Mouse (Mus musculus): ENCODE data around the gene Ccdc148.

The Ccdc148 gene

DNA sequence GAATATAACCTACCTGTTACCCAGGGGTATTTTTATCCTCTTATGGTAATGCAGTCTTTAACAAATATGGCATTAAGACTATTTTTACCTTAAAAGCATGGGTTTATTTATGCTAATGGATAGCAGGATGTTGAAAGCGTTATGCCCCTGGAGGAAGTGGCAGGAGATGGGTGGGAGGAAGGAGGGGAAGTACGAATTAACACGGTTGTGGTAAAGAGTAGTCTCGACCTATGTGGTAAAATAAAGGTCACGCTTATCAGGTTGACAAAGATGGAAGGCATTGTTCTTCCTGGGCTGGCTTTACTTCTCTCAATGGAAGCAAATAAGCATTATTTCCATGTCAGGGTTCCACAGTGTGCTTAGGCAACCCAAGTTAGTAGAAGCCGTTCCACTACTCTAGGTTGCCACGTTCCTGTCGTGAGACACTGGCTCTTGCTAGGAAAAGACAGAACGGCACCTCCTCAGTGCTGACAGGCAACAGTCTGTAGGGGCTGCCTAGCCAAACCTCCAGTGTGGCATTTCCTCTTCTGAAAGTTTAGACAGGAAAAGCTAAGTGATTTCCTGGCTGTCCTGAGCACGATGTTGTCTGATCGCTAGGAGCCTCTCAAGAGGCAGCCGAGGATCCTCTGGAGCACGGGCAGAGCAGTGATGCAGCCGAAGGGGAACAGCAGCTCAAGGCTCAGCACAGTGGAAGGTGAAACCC lies 253.5 kb downstream of the Ccdc148 start:
- DNase-seq (ENCODE audit: low read depth), result peak; percentile 10

DNA sequence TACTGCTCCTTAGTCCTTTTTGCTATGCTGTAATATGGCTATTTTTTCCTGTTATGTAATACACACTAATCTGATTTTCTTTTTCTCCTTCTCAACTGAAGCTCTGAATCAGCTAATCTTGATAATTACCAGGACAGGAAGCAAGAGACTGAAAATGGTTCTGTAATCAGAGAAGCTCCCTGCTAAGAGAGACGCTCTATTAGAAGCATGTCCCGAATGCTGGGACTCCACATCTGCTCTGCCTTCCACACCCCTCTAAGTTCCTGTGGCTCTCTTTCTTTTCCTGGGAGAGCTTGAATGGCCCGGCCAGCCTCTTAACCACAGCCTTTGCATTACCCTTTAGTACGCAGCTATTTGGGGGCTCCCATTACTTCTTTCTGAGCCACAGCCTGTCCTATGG lies 255.4 kb downstream of the Ccdc148 start:
- no peak for DNase-seq (ENCODE audit: low read depth)

DNA sequence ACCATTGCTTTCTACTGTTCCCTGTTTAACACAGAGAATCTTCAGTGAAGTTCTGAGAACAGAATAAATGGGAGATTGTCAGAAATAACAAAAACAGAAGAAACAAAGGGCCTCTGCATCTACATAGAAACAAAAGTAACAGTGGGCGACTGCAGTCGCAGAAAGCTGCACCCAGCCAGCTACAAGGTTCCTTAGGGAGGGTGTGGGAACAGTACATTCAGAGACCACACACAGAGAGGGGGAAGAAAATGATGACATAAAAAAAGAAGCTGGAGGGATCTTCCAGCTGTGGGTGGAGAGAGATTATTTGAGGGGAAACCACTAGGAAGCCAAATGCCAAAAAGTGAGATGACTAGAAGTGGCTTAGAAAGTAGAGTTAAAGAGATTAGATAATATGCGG lies 280.6 kb downstream of the Ccdc148 start:
- DNase-seq (ENCODE audit: low read depth), result no peak

DNA sequence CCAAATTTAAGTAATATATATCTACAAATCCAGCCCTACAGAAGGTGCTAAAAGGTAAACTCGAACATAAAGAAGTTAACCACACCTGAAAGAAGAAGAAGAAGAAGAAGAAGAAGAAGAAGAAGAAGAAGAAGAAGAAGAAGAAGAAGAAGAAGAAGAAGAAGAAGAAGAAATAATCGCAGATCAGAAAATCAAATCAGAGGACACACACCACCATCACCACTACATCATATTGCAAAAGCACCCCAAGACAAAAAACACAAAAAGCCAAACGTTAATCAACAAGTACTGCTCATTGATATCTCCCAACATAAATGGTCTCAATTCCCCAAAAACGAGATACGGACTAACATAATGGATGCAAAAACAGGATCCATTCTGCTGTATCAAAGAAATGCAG lies 301.3 kb downstream of the Ccdc148 start, which contains the start of gene Gm11099:
TSS of gene Gm11099 (plus strand) at position 301 of the 400 bp plus-strand sequence.
- no peak for DNase-seq (ENCODE audit: low read depth)

DNA sequence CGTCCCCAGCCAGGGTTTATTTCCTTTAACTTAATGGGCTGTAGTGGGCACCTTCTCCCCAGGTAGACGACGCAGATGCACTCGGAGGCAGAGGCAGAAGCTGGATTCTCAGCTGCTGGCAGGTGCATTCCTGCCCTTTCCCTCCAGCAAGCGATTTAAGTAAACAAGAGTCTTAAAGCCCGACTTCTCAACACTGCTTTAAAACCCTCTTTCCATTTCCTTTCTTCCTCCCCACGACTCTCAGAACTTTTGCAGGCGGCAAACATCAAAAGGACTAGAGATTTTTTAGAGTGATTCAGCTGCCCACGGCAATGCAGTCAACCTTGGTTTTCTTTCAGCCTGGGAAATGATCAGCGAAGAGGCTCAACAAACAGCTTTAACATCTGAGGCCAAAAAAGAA lies 316.0 kb downstream of the Ccdc148 start:
- DNase-seq (ENCODE audit: low read depth), result no peak

DNA sequence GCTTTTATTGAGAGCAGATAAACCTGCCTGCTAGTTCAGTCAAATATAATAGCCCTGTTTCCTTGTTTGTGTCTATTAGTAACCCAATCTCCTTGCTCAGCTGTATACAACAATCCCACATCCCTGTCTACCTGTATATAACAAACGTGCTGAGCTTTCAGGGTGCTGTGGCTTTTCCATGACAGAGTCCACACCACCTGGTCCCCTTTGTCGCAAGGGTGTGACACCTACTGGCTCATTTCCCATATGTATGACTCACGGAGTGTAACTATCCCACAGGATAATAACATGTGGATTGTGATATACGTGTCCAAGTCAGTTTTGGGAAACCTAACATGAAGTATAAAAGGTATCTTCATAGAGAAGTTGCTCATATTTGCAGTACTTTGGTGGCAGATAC lies 318.0 kb downstream of the Ccdc148 start:
- DNase-seq (ENCODE audit: low read depth), result no peak

DNA sequence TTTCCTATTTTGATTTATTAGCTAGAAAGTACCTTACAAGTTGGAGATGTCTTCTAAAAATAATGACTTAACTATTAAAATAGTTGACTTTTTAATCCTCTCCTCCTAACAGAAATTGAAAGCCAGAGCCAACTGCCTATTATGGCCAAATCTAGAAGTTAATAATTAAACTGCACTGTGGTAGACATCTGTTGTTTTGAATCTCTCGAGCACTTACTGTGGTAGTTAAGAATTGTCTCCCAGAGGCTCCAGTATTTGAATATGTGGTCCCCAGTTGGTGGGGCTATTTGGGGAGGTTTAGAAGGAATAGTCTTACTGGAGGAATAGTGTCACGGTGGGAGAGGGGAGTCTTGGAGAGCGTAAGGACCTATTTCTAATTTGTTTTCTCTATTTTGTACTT lies 319.5 kb downstream of the Ccdc148 start:
- no peak for DNase-seq (ENCODE audit: low read depth)

DNA sequence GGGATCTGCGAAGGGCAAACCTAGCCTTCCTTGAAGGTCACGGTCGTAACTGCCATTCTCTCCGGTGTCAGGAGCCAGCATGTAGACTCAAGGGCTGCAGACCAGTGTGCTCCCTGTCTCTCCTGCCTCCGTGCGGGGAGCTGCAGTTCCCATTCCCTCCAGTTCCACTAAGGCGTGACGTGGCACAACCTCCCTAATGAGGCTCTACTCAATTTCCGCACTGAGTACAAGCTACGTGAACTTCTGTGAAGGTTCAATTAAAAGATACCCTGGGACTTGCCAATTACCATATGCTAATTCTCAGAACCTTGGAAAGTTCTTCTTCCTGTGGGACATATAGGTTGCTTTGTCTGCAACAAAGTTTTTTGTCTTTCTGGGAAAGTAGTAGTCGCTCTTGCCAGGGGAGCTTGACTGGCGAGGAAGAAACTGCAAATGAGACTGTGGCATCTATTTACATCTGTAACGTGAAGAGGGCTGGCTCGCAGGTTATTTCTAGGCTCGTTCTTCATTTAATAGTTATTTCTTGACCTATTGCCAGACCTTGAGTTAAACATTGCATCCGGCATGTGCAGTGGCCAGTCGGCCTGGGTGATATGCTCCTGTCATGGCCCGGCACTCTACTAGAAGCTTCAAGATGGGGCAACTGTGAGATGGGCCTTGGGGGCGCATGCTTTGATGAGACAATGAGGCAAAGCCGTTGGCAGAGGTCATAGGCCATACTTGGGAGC lies 328.1 kb downstream of the Ccdc148 start:
- DNase-seq (ENCODE audit: low read depth), result no peak

DNA sequence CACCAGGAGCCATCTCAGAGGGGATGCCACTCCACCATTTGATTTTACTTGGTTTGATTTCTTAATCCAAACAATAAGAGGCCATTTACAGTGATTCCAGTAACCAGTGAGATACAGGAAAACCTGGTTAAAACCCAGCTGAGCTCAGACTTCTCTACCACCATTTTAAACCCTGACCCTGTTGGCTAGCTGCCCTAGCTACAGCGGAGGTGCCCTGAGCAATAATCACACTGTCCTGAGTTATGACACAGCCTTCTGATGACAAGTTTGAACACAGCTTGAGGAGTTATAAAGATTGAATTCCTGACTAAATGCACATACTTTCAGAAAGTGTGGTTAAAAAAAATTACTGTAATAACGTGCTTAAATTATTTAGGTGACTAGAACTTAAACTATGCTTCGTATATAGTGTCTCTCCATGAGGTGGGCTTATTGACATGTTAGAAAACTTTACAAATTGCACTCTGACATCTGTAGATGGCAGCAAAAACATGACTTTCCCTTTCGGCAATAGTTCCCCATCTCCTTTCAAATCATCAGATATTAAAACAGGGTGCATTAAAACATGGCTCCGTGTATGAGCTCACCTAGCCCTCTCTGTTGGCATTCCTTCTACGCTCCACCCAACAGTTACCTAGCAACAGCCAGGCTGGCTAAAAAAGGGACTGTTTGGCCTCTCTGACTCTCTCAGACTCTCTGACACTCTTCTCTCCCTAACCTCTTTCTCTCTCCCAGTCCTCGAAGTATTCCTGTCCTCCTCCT lies 330.3 kb downstream of the Ccdc148 start:
- DNase-seq (ENCODE audit: low read depth), result peak; percentile 3

DNA sequence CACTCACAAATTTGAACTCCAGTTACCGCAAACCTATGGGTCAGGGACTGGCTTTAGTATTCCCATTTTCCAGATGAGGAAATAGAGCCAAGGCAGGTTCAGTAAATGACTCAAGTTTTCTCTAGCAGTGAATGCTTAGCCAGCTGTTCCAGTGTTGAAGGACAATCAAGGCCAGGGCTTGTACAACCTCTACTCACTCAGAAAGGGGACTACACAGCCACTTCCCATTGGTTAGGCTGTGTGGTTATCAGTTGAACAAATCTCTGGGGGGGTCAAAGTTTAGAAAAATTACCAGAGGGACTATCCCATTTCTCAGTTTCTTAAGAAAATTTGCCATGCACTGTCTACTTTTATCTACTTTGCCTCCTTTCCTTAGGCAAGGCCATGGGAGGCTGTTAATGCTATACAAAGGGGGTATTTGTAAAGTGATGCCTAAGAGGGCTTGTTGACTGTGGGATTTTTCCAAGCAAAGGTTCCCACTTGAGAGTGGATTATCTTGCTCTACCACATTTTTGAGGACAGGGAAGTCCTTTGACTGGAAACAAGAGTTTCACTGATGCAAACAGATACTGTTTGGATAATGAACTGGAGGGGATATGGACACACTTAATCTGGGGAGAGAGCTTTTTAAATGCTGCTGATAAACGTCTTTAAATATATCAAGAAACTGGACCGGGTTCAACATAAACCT lies 331.4 kb downstream of the Ccdc148 start:
- no peak for DNase-seq (ENCODE audit: low read depth)

DNA sequence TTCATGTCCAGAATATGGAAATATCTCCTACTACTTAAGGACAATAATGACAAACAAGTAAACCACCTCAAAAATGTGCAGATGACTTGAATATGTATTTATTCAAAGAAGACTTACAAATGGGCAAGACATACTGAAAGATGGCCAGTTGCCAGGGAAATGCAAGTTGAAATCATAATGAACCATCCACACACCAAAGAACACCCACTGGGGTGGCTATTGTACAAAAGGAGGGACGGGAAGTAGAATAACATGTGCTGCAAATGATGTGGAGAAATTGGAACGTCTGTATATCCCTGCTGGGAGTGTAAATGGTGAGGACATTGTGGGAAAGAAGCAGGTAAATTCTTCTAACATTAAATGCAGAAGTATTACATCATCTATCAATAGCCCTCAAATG lies 347.5 kb downstream of the Ccdc148 start:
- no peak for DNase-seq (ENCODE audit: low read depth)

DNA sequence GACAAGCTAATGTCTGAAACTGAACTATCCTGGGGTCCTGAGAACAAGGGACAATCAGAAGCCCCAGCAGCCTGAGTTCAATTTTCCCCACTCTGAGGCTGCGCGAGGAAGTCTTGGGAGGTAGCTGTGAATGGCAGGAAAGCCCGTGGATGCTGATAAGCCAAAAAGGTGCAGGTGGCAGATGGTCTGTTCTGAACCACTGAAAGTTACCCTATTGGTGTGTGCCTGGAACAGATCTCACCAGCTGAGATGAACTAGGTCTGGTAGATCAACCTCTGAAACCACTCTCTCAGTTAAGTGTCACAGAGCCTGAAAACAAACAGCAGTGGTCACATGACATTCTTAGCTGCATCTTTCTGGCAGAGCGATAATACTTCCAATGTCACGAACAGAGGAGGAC lies 360.9 kb downstream of the Ccdc148 start:
- no peak for DNase-seq (ENCODE audit: low read depth)

DNA sequence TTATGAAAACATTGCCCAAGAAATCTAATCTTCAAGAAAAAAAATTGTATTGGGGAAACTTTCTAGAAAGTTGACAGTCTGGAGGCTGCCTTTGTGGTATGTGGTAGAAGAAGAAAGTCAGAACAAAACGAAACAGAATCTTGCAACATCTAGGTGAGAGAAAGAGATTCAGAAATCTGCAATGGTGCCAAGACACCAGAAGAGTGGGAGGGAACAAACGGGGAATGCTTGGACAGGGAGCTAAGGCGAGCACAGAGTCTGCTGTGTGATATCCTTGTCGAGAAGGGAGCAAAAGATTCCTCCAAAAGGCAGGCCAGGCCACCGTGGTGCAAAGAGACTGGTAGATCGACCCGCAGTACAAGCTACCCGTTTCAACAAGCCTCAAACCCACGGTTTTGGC lies 361.4 kb downstream of the Ccdc148 start:
- DNase-seq (ENCODE audit: low read depth), result no peak

DNA sequence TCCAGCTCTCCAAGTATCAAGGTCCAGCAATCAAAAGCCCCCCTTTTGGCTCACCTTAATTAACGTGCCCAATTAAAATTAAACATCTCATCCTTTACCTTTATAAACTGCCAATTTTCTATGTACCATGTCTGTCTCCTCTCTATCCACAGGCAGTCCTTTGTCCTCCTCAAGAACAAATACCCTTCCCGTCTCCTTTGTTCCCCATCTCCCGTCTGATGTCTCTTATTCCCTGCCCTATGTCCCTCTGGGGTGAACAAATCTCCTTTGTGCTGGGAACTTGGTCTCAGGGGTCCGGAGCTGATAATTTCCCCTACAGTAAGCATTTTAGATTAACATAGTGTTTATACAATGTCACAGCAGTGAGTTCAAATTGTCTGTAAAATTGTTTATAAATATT lies 363.0 kb downstream of the Ccdc148 start:
- no peak for DNase-seq (ENCODE audit: low read depth)

DNA sequence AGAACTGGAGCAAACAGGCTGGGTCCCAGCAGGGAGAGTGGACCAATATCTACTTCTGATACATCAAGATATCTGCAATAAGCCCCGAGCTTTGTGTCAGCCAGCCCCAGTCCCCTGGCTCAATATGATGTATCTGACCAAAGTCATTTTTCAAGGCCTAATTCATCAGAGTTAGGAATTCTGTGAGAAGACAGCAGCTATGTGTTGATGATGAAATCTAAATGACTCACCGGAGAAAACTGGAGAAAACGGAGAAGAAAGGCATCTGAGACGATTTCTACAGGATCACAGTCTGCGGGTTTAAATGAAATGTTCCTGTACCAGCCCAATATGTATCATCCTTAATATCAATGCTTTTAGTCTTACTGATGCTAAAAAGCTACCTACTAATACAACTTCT lies 365.1 kb downstream of the Ccdc148 start:
- DNase-seq (ENCODE audit: low read depth), result no peak

DNA sequence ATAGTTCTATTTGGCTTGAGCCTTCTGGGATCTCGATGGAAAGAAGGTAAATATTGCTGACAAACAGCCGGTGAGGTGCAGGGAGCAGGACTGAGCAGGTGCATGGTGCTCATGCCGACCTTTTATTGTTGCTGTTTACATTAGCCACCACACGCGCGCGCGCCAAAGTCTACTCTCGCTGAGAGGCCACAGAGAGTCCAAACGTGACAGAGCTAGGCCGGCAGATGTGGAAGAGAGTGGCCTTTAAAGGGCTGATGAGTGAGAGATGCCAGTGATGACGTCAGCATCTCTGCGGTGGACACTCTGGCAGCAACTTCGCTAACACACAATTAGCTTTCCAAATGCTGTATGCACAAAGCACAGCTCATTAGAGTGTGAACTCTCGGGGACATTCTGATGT lies 366.0 kb downstream of the Ccdc148 start:
- no peak for DNase-seq (ENCODE audit: low read depth)

DNA sequence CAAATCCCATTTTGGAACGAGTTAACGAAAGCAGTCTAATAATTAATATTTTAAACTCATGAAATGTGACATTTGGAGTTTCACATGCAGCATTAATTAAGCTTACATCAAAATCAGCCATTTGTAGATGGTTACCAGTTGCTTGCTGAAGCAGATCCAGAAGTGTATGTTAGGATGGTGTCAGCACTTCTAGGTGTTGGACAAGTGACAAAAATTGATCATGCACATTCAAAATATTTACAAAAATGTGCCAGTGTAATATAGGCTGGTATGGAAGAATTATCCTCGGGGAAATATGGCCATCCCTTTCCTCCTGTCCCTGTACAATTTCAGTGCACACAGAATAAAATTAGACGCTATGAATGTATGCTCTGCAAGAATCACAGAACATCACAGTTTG lies 370.1 kb downstream of the Ccdc148 start:
- no peak for DNase-seq (ENCODE audit: low read depth)

DNA sequence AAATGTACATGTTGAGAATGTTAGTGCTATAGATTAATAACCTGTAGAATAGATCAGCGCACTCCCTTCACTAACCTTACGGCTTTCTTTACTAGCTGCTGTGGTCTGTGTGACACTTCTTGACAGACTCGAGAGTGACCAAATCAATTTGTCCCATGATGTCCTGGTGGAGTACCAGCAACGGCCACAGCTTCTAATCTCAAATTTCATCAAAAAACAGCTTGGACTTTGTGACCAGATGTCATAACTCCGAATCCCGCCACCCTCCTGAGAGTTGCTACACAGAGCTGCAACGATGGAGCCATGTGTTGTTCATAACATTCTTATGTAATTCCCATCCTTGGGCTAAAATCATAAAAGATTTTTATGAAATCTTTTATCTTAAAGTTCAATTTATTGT lies 370.5 kb downstream of the Ccdc148 start:
- DNase-seq (ENCODE audit: low read depth), result no peak

DNA sequence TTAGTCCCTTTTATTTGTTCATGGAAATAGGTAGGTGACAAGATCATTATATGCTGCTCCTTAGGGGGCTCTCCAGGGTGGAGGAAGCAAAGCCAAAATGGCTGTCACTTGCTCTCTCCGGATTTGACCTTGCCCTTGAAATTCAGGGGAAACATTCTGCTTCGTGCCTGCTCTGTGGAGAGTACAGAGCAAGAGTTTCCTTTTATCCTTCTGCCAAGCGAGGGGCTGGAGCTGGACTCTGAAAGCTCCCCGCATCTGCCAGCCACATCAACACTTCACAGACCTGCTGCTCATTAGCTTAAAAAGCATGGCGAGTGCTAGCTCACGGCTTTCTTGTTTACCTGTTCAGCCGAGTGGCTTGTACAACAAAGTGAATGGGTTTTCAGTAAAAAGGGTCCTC lies 373.1 kb downstream of the Ccdc148 start:
- DNase-seq (ENCODE audit: low read depth), result no peak

DNA sequence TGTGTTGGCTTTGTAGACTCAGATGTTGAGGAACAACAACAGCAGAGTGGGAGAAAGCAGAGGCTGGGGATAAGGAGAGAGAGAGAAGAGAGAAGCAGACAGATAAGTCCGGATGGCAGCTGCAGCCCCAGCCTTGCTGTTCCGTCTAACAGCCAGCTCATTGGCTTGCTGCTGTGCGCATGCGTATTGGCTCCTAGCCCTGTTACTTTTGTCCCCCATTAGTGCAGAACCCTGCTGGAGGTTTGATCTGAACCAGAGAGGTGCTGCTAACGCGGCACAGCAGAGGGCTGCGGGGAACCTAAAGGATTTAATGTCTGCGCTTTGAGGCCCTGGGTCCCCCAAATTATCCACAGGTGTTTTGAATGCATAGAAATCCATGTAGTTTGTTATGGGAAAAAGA lies 373.8 kb downstream of the Ccdc148 start:
- no peak for DNase-seq (ENCODE audit: low read depth)

DNA sequence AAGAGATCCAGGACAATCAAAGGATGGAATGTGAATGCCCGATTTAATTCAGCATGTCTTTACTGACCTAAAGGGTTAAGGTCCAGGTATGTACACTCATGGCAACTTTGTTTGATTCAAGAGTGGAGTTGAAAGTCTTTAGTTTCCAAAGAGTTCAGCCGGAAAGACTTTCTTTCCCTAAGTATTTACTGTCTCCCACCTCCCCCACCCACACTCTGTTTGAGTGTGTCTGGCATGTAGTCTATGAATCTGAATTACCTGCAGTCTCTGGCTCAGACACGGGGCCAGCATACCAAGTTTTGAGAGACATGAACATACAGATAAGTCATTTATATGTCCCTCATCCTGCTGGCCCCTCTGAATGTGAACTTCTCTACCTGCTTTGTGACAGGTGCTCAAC lies 374.3 kb downstream of the Ccdc148 start:
- DNase-seq (ENCODE audit: low read depth), result no peak

DNA sequence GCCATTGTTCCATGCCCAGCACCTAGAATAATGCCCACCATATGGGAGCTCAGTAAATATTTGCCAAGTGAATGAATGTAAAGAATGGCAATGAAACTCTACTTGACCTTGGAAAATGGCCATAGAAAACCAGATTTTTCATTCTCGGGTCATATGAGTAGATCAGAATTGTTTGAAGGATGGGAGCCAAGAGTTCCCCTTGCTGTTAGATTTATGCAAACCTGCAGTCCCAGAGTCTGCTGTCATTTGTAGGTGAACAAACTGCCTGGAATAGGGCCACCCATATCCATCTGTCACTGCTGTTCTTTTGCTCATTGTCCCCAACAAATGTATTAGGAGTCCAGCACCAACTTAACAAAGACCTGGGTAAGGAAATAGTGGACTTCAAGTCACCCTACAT lies 377.0 kb downstream of the Ccdc148 start:
- DNase-seq (ENCODE audit: low read depth), result no peak
